Mouse (Mus musculus): ENCODE results near the gene Ripk4.

- no peak for TF ChIP-seq CTCF (conservative IDR thresholded peaks at IDR 0.05; ENCODE audit: insufficient read depth, insufficient read length, low read depth, low read length)
- TF ChIP-seq POLR2A (IDR thresholded peaks at IDR 0.05; ENCODE audit: low read depth, low read length) = no peak
These were observed 1.8 kb downstream of the Ripk4 start for GRCm38 (mm10) chr16:97761782-97762181.
